Mouse (Mus musculus) right cerebral cortex, postnatal 10 days (tissue): ENCODE measurements around the gene Pmm1.
"Not testable (repeated sequence)": the region's sequence is repeated elsewhere in the genome, so short reads cannot be mapped to it uniquely, and the experiment has no call there.

Experiments used
- DNase-seq, 2 experiments: peaks; one replicate each; pipeline ENCODE4 v3.0.0; 2021; ENCODE audit warnings: low spot score in 2 of 2

Gene Pmm1

GRCm38 (mm10) chr15:81927741-81928140, 33.0 kb downstream of the Pmm1 start:
- DNase-seq, result peak in 1 of 2 experiments; percentile 62

- no peak for DNase-seq
Measured at GRCm38 (mm10) chr15:81926446-81926822, 34.3 kb downstream of the Pmm1 start.

- peak; percentile 97 to 98 for DNase-seq
Measured at GRCm38 (mm10) chr15:81925760-81926445, 34.8 kb downstream of the Pmm1 start, which contains the start of gene Polr3h. Gene Polr3h (minus strand): TSS chr15:81926240.

- no peak for DNase-seq
Measured at GRCm38 (mm10) chr15:81924933-81925332, 35.8 kb downstream of the Pmm1 start.

- DNase-seq, result peak in 1 of 2 experiments; percentile 44
Measured at GRCm38 (mm10) chr15:81921255-81921654, 39.5 kb downstream of the Pmm1 start.

GRCm38 (mm10) chr15:81920546-81921217, 40.0 kb downstream of the Pmm1 start:
- peak; percentile 78 to 84 for DNase-seq

- no peak for DNase-seq
Measured at GRCm38 (mm10) chr15:81919062-81919461, 41.7 kb downstream of the Pmm1 start.

GRCm38 (mm10) chr15:81917621-81918463, 42.9 kb downstream of the Pmm1 start:
- peak in 1 of 2 experiments; percentile 80 for DNase-seq

- DNase-seq, result peak in 1 of 2 experiments; percentile 22
Measured at GRCm38 (mm10) chr15:81917201-81917600, 43.5 kb downstream of the Pmm1 start.

- no peak for DNase-seq
Measured at GRCm38 (mm10) chr15:81915663-81916062, 45.1 kb downstream of the Pmm1 start.

GRCm38 (mm10) chr15:81914668-81915067, 46.1 kb downstream of the Pmm1 start:
- DNase-seq, result no peak

GRCm38 (mm10) chr15:81912498-81912897, 48.2 kb downstream of the Pmm1 start:
- DNase-seq, result no peak

GRCm38 (mm10) chr15:81908767-81909166, 52.0 kb downstream of the Pmm1 start:
- DNase-seq, result not testable (repeated sequence)

- no peak for DNase-seq
Measured at GRCm38 (mm10) chr15:81907953-81908352, 52.8 kb downstream of the Pmm1 start.

GRCm38 (mm10) chr15:81904939-81905338, 55.8 kb downstream of the Pmm1 start:
- DNase-seq, result peak in 1 of 2 experiments; percentile 82
